Mouse (Mus musculus): ENCODE data around the gene Retreg1.

- no peak for TF ChIP-seq CTCF (IDR thresholded peaks at IDR 0.05; ENCODE audit: insufficient read depth, low read length)
- TF ChIP-seq POLR2A (IDR thresholded peaks at IDR 0.05; ENCODE audit: borderline replicate concordance, extremely low read depth, low read depth, low read length), result no peak
Measured at GRCm38 (mm10) chr15:25871470-25871869, 28.5 kb downstream of the Retreg1 start.
